Mouse (Mus musculus) hindbrain, embryonic 10.5 days (tissue): ENCODE results near the gene Olfr1462. TPM values are rescaled to one million over a fixed set of nuclear protein-coding genes. Genes with fewer than 3 reads are reported as not detected.

Experiments used
- DNase-seq: peaks from one replicate; pipeline ENCODE4 v3.0.0-alpha.2; 2017; ENCODE audit warnings: low spot score
- H3K27ac ChIP-seq: fragments of 300-500 bp; sonication (generic); 2 replicates; pipeline ENCODE4 v1.5.1; 2016; ENCODE audit warnings: mild to moderate bottlenecking, moderate library complexity
- H3K27me3 ChIP-seq: fragments of 300-500 bp; sonication (generic); 2 replicates; pipeline ENCODE4 v1.6.1; 2016; ENCODE audit warnings: mild to moderate bottlenecking; ENCODE audit not compliant: poor library complexity, insufficient read depth, severe bottlenecking
- H3K36me3 ChIP-seq: fragments of 300-500 bp; sonication (generic); 2 replicates; pipeline ENCODE4 v1.6.1; 2016; ENCODE audit warnings: mild to moderate bottlenecking, moderate library complexity
- H3K4me1 ChIP-seq: fragments of 300-500 bp; sonication (generic); replicated peaks from 2 replicates; pipeline ENCODE4 v1.6.1; 2016; ENCODE audit warnings: mild to moderate bottlenecking
- H3K4me3 ChIP-seq: fragments of 300-500 bp; sonication (generic); 2 replicates; pipeline ENCODE4 v1.5.1; 2016; ENCODE audit warnings: mild to moderate bottlenecking, moderate library complexity
- H3K9me3 ChIP-seq: fragments of 300-500 bp; sonication (generic); 2 replicates; pipeline ENCODE4 v1.6.1; 2016; ENCODE audit warnings: mild to moderate bottlenecking, moderate library complexity
- WGBS: fragments of 180-500 bp; shearing (Covaris S2); methylation state at CpG from one replicate; pipeline ENCODE4 v1.1.7; 2016; 5-methylcytosine and 5-hydroxymethylcytosine counted together
- polyA plus RNA-seq: library from polyadenylated mRNA; unstranded; fragments of >200 nt; fragmentation: Nextera tagmentation; extraction: Ambion mirVana; gene quantifications from 2 replicates; pipeline ENCODE4 v1.2.1, GENCODE M21; 2016

Gene Olfr1462
- not detected in 2 replicates for polyA plus RNA-seq

DNA sequence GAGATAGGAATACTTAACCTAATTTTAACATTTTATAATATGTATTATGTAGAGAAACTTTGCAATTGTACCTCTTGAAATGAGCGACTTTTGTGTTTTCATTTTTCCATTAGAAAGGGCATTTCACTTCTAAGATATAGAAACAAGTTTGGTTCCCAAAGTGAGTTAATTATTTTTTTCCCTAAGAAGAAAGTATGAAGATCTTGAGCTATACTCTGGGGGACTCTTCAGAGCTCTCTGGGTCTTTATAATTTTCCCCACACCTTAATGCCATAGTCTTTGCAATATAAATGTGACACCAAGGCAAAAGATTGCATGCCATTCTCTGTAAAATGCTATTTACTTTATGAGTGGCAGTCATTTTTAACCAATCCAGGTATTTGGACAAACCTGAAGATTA, at the start of gene Olfr1462:
Olfr1462 (plus strand) TSS at position 301 of the 400 bp plus-strand sequence.
- H3K4me1 ChIP-seq: no peaks in the 10 kb centered on the region
- WGBS: 88% methylated on average over 1 of the region's 1 CpGs
- DNase-seq: no peak

DNA sequence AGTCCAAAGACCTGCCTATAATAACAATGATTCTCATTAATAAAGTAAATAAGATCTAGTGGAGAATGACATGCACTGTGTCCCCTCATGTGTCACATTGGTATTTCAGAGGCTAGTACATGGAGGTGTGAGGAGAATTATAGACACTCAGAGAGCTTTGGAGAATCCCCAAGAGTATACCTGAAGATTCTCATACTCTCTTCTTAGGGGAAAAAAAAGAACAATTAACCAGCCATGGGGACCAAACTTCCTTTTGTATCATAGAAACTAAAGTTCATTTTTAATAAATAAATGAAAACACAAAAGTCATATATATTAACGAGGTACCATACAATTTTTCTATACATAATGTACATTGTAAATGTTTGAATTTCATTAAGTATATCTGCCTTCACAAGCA, 36.1 kb upstream of the Olfr1462 start, which contains the start of gene Olfr1459:
Olfr1459 (minus strand) TSS at position 101 of the 400 bp plus-strand sequence.
- H3K4me3 ChIP-seq: no peak within 1 kb of the TSS
- no peak for DNase-seq
- no peaks in the 10 kb centered on the region for H3K4me1 ChIP-seq
- H3K27ac ChIP-seq: no peak within 1 kb of the TSS
- 71% methylated on average over 1 of the region's 1 CpGs for WGBS
- peaks cover 34% of the 10 kb centered on the region for H3K9me3 ChIP-seq
- no peaks in the 10 kb centered on the region for H3K36me3 ChIP-seq
- H3K27me3 ChIP-seq: no peaks in the 10 kb centered on the region

More for the DNA sequence above, at the start of gene Olfr1462:
- no peak within 1 kb of the TSS for H3K4me3 ChIP-seq
- no peaks in the 10 kb centered on the region for H3K27me3 ChIP-seq
- no peaks in the 10 kb centered on the region for H3K36me3 ChIP-seq
- peaks cover 34% of the 10 kb centered on the region for H3K9me3 ChIP-seq
- H3K27ac ChIP-seq: no peak within 1 kb of the TSS

DNA sequence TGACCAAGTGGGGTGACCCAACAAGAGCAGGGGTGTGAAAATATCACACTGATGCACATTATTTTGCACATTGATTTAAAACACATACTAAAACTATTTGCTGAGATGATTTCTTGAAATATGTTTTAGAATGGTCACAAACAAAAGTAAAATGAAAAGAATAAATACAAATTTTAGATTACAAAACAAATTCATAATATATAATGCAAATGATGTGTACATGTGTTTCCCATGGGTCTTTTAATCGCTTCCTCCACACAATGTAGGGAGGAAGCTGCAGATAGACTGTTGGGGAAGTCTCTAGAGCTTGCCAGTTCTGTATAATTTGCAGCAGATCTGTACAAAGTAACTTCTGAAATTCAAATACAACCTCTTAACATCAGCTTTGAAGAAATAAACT, 22.8 kb upstream of the Olfr1462 start, which contains the start of gene Olfr1461:
Olfr1461 (plus strand) TSS at position 301 of the 400 bp plus-strand sequence.
- peaks cover 11% of the 10 kb centered on the region for H3K9me3 ChIP-seq
- H3K4me1 ChIP-seq: no peaks in the 10 kb centered on the region
- H3K27me3 ChIP-seq: no peaks in the 10 kb centered on the region
- WGBS: 51% methylated on average over 1 of the region's 1 CpGs
- no peak for DNase-seq
- H3K4me3 ChIP-seq: no peak within 1 kb of the TSS
- no peak within 1 kb of the TSS for H3K27ac ChIP-seq
- H3K36me3 ChIP-seq: no peaks in the 10 kb centered on the region

DNA sequence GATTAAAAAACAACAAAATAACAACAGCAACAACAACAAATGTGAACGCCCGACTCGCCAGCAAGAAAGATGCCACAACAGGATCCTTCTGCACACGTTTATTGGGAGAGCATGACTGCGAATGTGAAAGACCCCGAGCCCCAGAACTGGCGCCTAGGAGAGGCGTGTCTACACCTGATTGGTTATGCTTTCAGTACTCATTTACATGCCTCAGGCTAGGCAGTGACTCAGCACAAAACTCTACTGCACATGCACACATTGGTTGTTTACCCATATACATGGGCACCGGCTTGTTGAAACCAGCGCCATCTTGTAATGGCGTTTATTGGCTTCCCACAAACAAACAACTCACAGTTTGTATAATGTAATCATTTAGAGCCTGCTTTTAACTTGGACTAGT, 36.1 kb downstream of the Olfr1462 start:
- no peak overlapping the region for H3K4me3 ChIP-seq
- no peaks in the 10 kb centered on the region for H3K4me1 ChIP-seq
- H3K36me3 ChIP-seq: no peaks in the 10 kb centered on the region
- no peak overlapping the region for H3K27ac ChIP-seq
- H3K9me3 ChIP-seq: peaks cover 45% of the 10 kb centered on the region
- WGBS: 89% methylated on average over 11 of the region's 11 CpGs
- H3K27me3 ChIP-seq: no peaks in the 10 kb centered on the region
- DNase-seq: no peak

DNA sequence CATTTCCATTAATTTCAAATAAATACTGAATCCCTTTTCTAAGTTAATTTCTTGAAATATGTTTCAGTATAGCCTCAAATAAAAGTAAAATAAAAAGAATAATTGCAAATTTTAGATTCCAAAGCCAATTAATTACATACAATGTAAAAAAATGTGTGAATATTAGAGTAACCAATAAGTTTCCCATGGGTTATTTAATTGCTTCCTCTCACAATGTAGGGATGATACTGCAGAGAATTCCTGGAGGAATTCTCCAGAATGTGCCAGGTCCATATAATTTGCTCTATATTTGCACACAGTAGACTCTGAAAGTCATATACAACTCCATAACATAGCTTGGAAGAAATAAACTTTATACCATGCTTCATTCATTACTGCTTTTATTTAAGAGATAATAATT, 45.5 kb downstream of the Olfr1462 start, which contains the start of gene Olfr1463:
Olfr1463 (plus strand) TSS at position 301 of the 400 bp plus-strand sequence.
- peaks cover 45% of the 10 kb centered on the region for H3K9me3 ChIP-seq
- no peak for DNase-seq
- no peaks in the 10 kb centered on the region for H3K27me3 ChIP-seq
- no peaks in the 10 kb centered on the region for H3K36me3 ChIP-seq
- H3K27ac ChIP-seq: no peak within 1 kb of the TSS
- H3K4me1 ChIP-seq: no peaks in the 10 kb centered on the region
- no peak within 1 kb of the TSS for H3K4me3 ChIP-seq

Other genes starting within 250 kb of the Olfr1462 start
- not detected in 2 replicates for gene Olfr1450, start 235.5 kb upstream of the Olfr1462 start, polyA plus RNA-seq
- gene Olfr1451, start 190.7 kb upstream of the Olfr1462 start, polyA plus RNA-seq: not detected in 2 replicates
- not detected in 2 replicates for gene Olfr1453, start 157.4 kb upstream of the Olfr1462 start, polyA plus RNA-seq
- not detected in 2 replicates for gene Olfr1454, start 125.1 kb upstream of the Olfr1462 start, polyA plus RNA-seq
- gene Olfr1457, start 87.8 kb upstream of the Olfr1462 start, polyA plus RNA-seq: not detected in 2 replicates
- gene Olfr1458, start 79.0 kb upstream of the Olfr1462 start, polyA plus RNA-seq: not detected in 2 replicates
- not detected in 2 replicates for gene Olfr1459, start 36.2 kb upstream of the Olfr1462 start, polyA plus RNA-seq
- gene Olfr1461, start 22.7 kb upstream of the Olfr1462 start, polyA plus RNA-seq: not detected in 2 replicates
- gene Olfr1463, start 45.6 kb downstream of the Olfr1462 start, polyA plus RNA-seq: not detected in 2 replicates
- not detected in 2 replicates for gene Olfr1465, start 129.8 kb downstream of the Olfr1462 start, polyA plus RNA-seq
- gene Olfr1466, start 153.1 kb downstream of the Olfr1462 start, polyA plus RNA-seq: not detected in 2 replicates
- gene Olfr1467, start 176.5 kb downstream of the Olfr1462 start, polyA plus RNA-seq: not detected in 2 replicates
- not detected in 2 replicates for gene Olfr1469, start 222.1 kb downstream of the Olfr1462 start, polyA plus RNA-seq